Mouse (Mus musculus): ENCODE measurements at regions not wholly inside any gene's neighbourhood (a gene's known extent, or its start where the extent isn't known, plus 50 kb on each side); places are given as distances from the start of the nearest gene placed in this dataset.
A peak's percentile ranks its signal among the peaks of the same experiment; 100 is the strongest.

- Histone ChIP-seq H3K27me3 (ENCODE audit: control insufficient read depth, insufficient read depth, low read length, poor library complexity, severe bottlenecking) (no peaks in the 10 kb centered on the region), H3K36me3 (ENCODE audit: control insufficient read depth, insufficient read depth, low read length, poor library complexity, severe bottlenecking) (no peaks in the 10 kb centered on the region), H3K9me3 (replicated peaks; ENCODE audit: control insufficient read depth, insufficient read depth, low read length, poor library complexity, severe bottlenecking) (peaks cover 2% of the 10 kb centered on the region), H3K27ac (ENCODE audit: insufficient read depth, low read length) (no peak overlapping the region), H3K9ac (ENCODE audit: low read depth, poor library complexity, severe bottlenecking) (no peak overlapping the region), H3K4me1 (ENCODE audit: control insufficient read depth, insufficient read depth, low read length) (no peaks in the 10 kb centered on the region), H3K4me3 (ENCODE audit: low read depth, low read length) (no peak overlapping the region)
- TF ChIP-seq EP300 (IDR thresholded peaks at IDR 0.05; ENCODE audit: insufficient read depth, low read depth, low read length) = no peak
- TF ChIP-seq POLR2A (IDR thresholded peaks at IDR 0.05; ENCODE audit: insufficient read depth, low read length) = no peak
- TF ChIP-seq CTCF (IDR thresholded peaks at IDR 0.05; ENCODE audit: low read depth, low read length) = no peak
Measured at GRCm38 (mm10) chr15:97499821-97500385, 205.7 kb downstream of the Rpap3 start.

- H3K9ac ChIP-seq (ENCODE audit: low read depth, poor library complexity, severe bottlenecking) = no peak overlapping the region
- TF ChIP-seq EP300 (IDR thresholded peaks at IDR 0.05; ENCODE audit: insufficient read depth, low read depth, low read length) (no peak), POLR2A (IDR thresholded peaks at IDR 0.05; ENCODE audit: insufficient read depth, low read length) (no peak), CTCF (IDR thresholded peaks at IDR 0.05; ENCODE audit: low read depth, low read length) (no peak)
Measured at GRCm38 (mm10) chr15:97499240-97499639, 206.4 kb downstream of the Rpap3 start.

GRCm38 (mm10) chr15:97498375-97498774, 207.2 kb downstream of the Rpap3 start:
- TF ChIP-seq POLR2A (IDR thresholded peaks at IDR 0.05; ENCODE audit: insufficient read depth, low read length) (no peak), CTCF (IDR thresholded peaks at IDR 0.05; ENCODE audit: low read depth, low read length) (peak; percentile 16)
- H3K9me3 ChIP-seq (replicated peaks; ENCODE audit: control insufficient read depth, insufficient read depth, low read length, poor library complexity, severe bottlenecking) = peaks cover under 1% of the 10 kb centered on the region; the same call in 1 of the 2 replicates
- H3K27me3 ChIP-seq (ENCODE audit: control insufficient read depth, insufficient read depth, low read length, poor library complexity, severe bottlenecking) = no peaks in the 10 kb centered on the region
- H3K9ac ChIP-seq (ENCODE audit: low read depth, poor library complexity, severe bottlenecking) = no peak overlapping the region
- H3K4me1 ChIP-seq (ENCODE audit: control insufficient read depth, insufficient read depth, low read length) = no peaks in the 10 kb centered on the region
- no peak overlapping the region for H3K4me3 ChIP-seq (ENCODE audit: low read depth, low read length)
- H3K27ac ChIP-seq (ENCODE audit: insufficient read depth, low read length) = no peak overlapping the region
- H3K36me3 ChIP-seq (ENCODE audit: control insufficient read depth, insufficient read depth, low read length, poor library complexity, severe bottlenecking) = no peaks in the 10 kb centered on the region

More at GRCm38 (mm10) chr15:97499240-97499639, 206.4 kb downstream of the Rpap3 start:
- Histone ChIP-seq H3K27ac (ENCODE audit: insufficient read depth, low read length) (no peak overlapping the region), H3K4me1 (ENCODE audit: control insufficient read depth, insufficient read depth, low read length) (no peaks in the 10 kb centered on the region), H3K36me3 (ENCODE audit: control insufficient read depth, insufficient read depth, low read length, poor library complexity, severe bottlenecking) (no peaks in the 10 kb centered on the region), H3K9me3 (replicated peaks; ENCODE audit: control insufficient read depth, insufficient read depth, low read length, poor library complexity, severe bottlenecking) (no peaks in the 10 kb centered on the region; the same call in none of the 2 replicates), H3K27me3 (ENCODE audit: control insufficient read depth, insufficient read depth, low read length, poor library complexity, severe bottlenecking) (no peaks in the 10 kb centered on the region), H3K4me3 (ENCODE audit: low read depth, low read length) (no peak overlapping the region)

GRCm38 (mm10) chr15:97496026-97496425, 209.6 kb downstream of the Rpap3 start:
- H3K27ac ChIP-seq (ENCODE audit: insufficient read depth, low read length) = no peak overlapping the region
- TF ChIP-seq POLR2A (IDR thresholded peaks at IDR 0.05; ENCODE audit: insufficient read depth, low read length) (no peak), CTCF (IDR thresholded peaks at IDR 0.05; ENCODE audit: low read depth, low read length) (no peak), EP300 (IDR thresholded peaks at IDR 0.05; ENCODE audit: insufficient read depth, low read depth, low read length) (no peak)
- H3K27me3 ChIP-seq (ENCODE audit: control insufficient read depth, insufficient read depth, low read length, poor library complexity, severe bottlenecking) = no peaks in the 10 kb centered on the region
- H3K4me3 ChIP-seq (ENCODE audit: low read depth, low read length) = no peak overlapping the region
- H3K36me3 ChIP-seq (ENCODE audit: control insufficient read depth, insufficient read depth, low read length, poor library complexity, severe bottlenecking) = no peaks in the 10 kb centered on the region
- no peaks in the 10 kb centered on the region for H3K4me1 ChIP-seq (ENCODE audit: control insufficient read depth, insufficient read depth, low read length)
- H3K9me3 ChIP-seq (replicated peaks; ENCODE audit: control insufficient read depth, insufficient read depth, low read length, poor library complexity, severe bottlenecking) = peaks cover 9% of the 10 kb centered on the region
- H3K9ac ChIP-seq (ENCODE audit: low read depth, poor library complexity, severe bottlenecking) = no peak overlapping the region

GRCm38 (mm10) chr15:97493340-97493739, 212.3 kb downstream of the Rpap3 start:
- H3K9me3 ChIP-seq (replicated peaks; ENCODE audit: control insufficient read depth, insufficient read depth, low read length, poor library complexity, severe bottlenecking) = peaks cover 9% of the 10 kb centered on the region
- H3K4me3 ChIP-seq (ENCODE audit: low read depth, low read length) = no peak overlapping the region
- no peak overlapping the region for H3K27ac ChIP-seq (ENCODE audit: insufficient read depth, low read length)
- no peaks in the 10 kb centered on the region for H3K4me1 ChIP-seq (ENCODE audit: control insufficient read depth, insufficient read depth, low read length)
- TF ChIP-seq EP300 (IDR thresholded peaks at IDR 0.05; ENCODE audit: insufficient read depth, low read depth, low read length) (no peak), POLR2A (IDR thresholded peaks at IDR 0.05; ENCODE audit: insufficient read depth, low read length) (no peak), CTCF (IDR thresholded peaks at IDR 0.05; ENCODE audit: low read depth, low read length) (no peak)
- H3K9ac ChIP-seq (ENCODE audit: low read depth, poor library complexity, severe bottlenecking) = no peak overlapping the region
- H3K36me3 ChIP-seq (ENCODE audit: control insufficient read depth, insufficient read depth, low read length, poor library complexity, severe bottlenecking) = no peaks in the 10 kb centered on the region
- no peaks in the 10 kb centered on the region for H3K27me3 ChIP-seq (ENCODE audit: control insufficient read depth, insufficient read depth, low read length, poor library complexity, severe bottlenecking)

GRCm38 (mm10) chr15:97491796-97492195, 213.8 kb downstream of the Rpap3 start:
- H3K27ac ChIP-seq (ENCODE audit: insufficient read depth, low read length) = no peak overlapping the region
- TF ChIP-seq CTCF (IDR thresholded peaks at IDR 0.05; ENCODE audit: low read depth, low read length) (no peak), POLR2A (IDR thresholded peaks at IDR 0.05; ENCODE audit: insufficient read depth, low read length) (no peak), EP300 (IDR thresholded peaks at IDR 0.05; ENCODE audit: insufficient read depth, low read depth, low read length) (no peak)

More at GRCm38 (mm10) chr15:97491796-97492195, 213.8 kb downstream of the Rpap3 start:
- H3K9ac ChIP-seq (ENCODE audit: low read depth, poor library complexity, severe bottlenecking) = no peak overlapping the region
- no peaks in the 10 kb centered on the region for H3K36me3 ChIP-seq (ENCODE audit: control insufficient read depth, insufficient read depth, low read length, poor library complexity, severe bottlenecking)
- H3K4me1 ChIP-seq (ENCODE audit: control insufficient read depth, insufficient read depth, low read length) = no peaks in the 10 kb centered on the region
- H3K4me3 ChIP-seq (ENCODE audit: low read depth, low read length) = no peak overlapping the region
- H3K9me3 ChIP-seq (replicated peaks; ENCODE audit: control insufficient read depth, insufficient read depth, low read length, poor library complexity, severe bottlenecking) = peaks cover 12% of the 10 kb centered on the region
- no peaks in the 10 kb centered on the region for H3K27me3 ChIP-seq (ENCODE audit: control insufficient read depth, insufficient read depth, low read length, poor library complexity, severe bottlenecking)

All from ES-Bruce4 (cell line).